Mouse (Mus musculus) limb, embryonic 14.5 days (tissue): ENCODE measurements around the gene Ubxn2a. TPM values are rescaled to one million over a fixed set of nuclear protein-coding genes. Genes with fewer than 3 reads are reported as not detected.

Experiments
- ATAC-seq: fragments of 200-750 bp; cut with Nextera tagmentation; 2 replicates; pipeline ENCODE4 v1.8.0; 2017; ENCODE audit warnings: low read depth, moderate number of reproducible peaks, moderate TSS enrichment; ENCODE audit not compliant: low FRiP score
- DNase-seq: peaks from one replicate; pipeline ENCODE4 v3.0.0-alpha.2; 2015; ENCODE audit warnings: low spot score
- H3K27ac ChIP-seq: fragments of 300-500 bp; sonication (generic); replicated peaks from 2 replicates; pipeline ENCODE4 v1.5.1; 2014; ENCODE audit warnings: low read depth, mild to moderate bottlenecking, low read length, moderate library complexity, mixed read lengths
- H3K27me3 ChIP-seq: fragments of 300-500 bp; sonication (generic); 2 replicates; pipeline ENCODE4 v1.6.1; 2014; ENCODE audit warnings: low read length, mixed read lengths; ENCODE audit not compliant: control insufficient read depth, insufficient read depth
- H3K36me3 ChIP-seq: fragments of 300-500 bp; sonication (generic); 2 replicates; pipeline ENCODE4 v1.6.1; 2014; ENCODE audit warnings: mild to moderate bottlenecking, low read length, moderate library complexity, mixed read lengths; ENCODE audit not compliant: control insufficient read depth, insufficient read depth
- H3K4me1 ChIP-seq: fragments of 300-500 bp; sonication (generic); 2 replicates; pipeline ENCODE4 v1.6.1; 2014; ENCODE audit warnings: antibody characterized with exemption, low read length, mixed read lengths; ENCODE audit not compliant: control insufficient read depth, insufficient read depth
- H3K4me2 ChIP-seq: fragments of 300-500 bp; sonication (generic); replicated peaks from 2 replicates; pipeline ENCODE4 v1.6.1; 2014; ENCODE audit warnings: low read depth, mild to moderate bottlenecking, low read length, moderate library complexity; ENCODE audit not compliant: severe bottlenecking
- H3K4me3 ChIP-seq: fragments of 300-500 bp; sonication (generic); replicated peaks from 2 replicates; pipeline ENCODE4 v1.5.1; 2014; ENCODE audit warnings: low read length
- H3K9ac ChIP-seq: fragments of 300-500 bp; sonication (generic); 2 replicates; pipeline ENCODE4 v1.6.1; 2014; ENCODE audit warnings: mild to moderate bottlenecking, low read depth, low read length, moderate library complexity; ENCODE audit not compliant: severe bottlenecking
- H3K9me3 ChIP-seq: fragments of 300-500 bp; sonication (generic); 2 replicates; pipeline ENCODE4 v1.6.1; 2016; ENCODE audit warnings: low read length; ENCODE audit not compliant: control insufficient read depth
- POLR2A ChIP-seq: fragments of 200-500 bp; IDR thresholded peaks from 2 replicates; pipeline ENCODE4 v1.8.0; 2012; ENCODE audit warnings: inconsistent platforms, mild to moderate bottlenecking, moderate library complexity, borderline replicate concordance; ENCODE audit not compliant: insufficient read depth, insufficient read length; ENCODE audit errors: extremely low read depth
- WGBS: fragments of 180-500 bp; shearing (Covaris S2); extraction: QIAGEN DNeasy Blood & Tissue Kit; methylation state at CpG from one replicate; pipeline ENCODE4 v1.1.7; 2014; 5-methylcytosine and 5-hydroxymethylcytosine counted together
- polyA plus RNA-seq, 2 experiments: library from polyadenylated mRNA; depleted of rRNA in 1 of 2; stranded (reverse) in 1 of 2; unstranded in 1 of 2; fragments of >200 nt; fragmentation: Nextera tagmentation in 1 of 2; extraction: Ambion mirVana in 1 of 2; gene quantifications; 2 replicates each; pipeline versions ENCODE4 v1.2.1 to v1.2.3; 2012 to 2014

Ubxn2a gene
- polyA plus RNA-seq, 2 experiments = 5.8 to 18.2 TPM

- H3K9me3 ChIP-seq = no peaks in the 10 kb centered on the region
- no peak for TF ChIP-seq POLR2A
- 0 out of 2 replicates have a peak, but pooled peaks cover 3% of the 10 kb centered on the region for H3K36me3 ChIP-seq
- ATAC-seq (no peak), DNase-seq (no peak)
- WGBS = 81% methylated on average over 8 of the region's 8 CpGs
- peaks cover 10% of the 10 kb centered on the region for H3K4me1 ChIP-seq
- no peak overlapping the region for H3K27ac ChIP-seq
- H3K4me3 ChIP-seq = no peak overlapping the region
- H3K4me2 ChIP-seq = no peak overlapping the region
- no peak overlapping the region for H3K9ac ChIP-seq
- H3K27me3 ChIP-seq = no peaks in the 10 kb centered on the region
Observed at GRCm38 (mm10) chr12:4842456-4842855, 65.0 kb downstream of the Ubxn2a start.

- H3K4me3 ChIP-seq = peak within 1 kb of the TSS; percentile 55
- WGBS = 1% methylated on average over 35 of the region's 37 CpGs
- H3K4me2 ChIP-seq = peak within 1 kb of the TSS; percentile 91
- no peaks in the 10 kb centered on the region for H3K27me3 ChIP-seq
- H3K9ac ChIP-seq = peak within 1 kb of the TSS; percentile 70
- H3K27ac ChIP-seq = no peak within 1 kb of the TSS
- TF ChIP-seq POLR2A = 0 out of 2 replicates have a peak, but pooled peaks have one; percentile 13
- peaks cover 10% of the 10 kb centered on the region for H3K4me1 ChIP-seq
- peak; percentile 70 for DNase-seq
- ATAC-seq = peak; percentile 82
- H3K36me3 ChIP-seq = peaks cover 8% of the 10 kb centered on the region; the same call in 1 of the 2 replicates
- no peaks in the 10 kb centered on the region for H3K9me3 ChIP-seq
Observed at GRCm38 (mm10) chr12:4841392-4841887, 66.1 kb downstream of the Ubxn2a start, which contains the start of gene Fkbp1b. Gene Fkbp1b, minus strand, starts transcription at chr12:4841591.

GRCm38 (mm10) chr12:4840741-4841140, 66.8 kb downstream of the Ubxn2a start:
- Histone ChIP-seq H3K27ac (no peak overlapping the region), H3K4me3 (peak overlapping the region; percentile 55), H3K4me2 (peak overlapping the region; percentile 91), H3K4me1 (peaks cover 10% of the 10 kb centered on the region), H3K27me3 (no peaks in the 10 kb centered on the region), H3K9me3 (no peaks in the 10 kb centered on the region), H3K36me3 (peaks cover 8% of the 10 kb centered on the region; the same call in 1 of the 2 replicates), H3K9ac (peak overlapping the region; percentile 70)
- DNase-seq (no peak), ATAC-seq (no peak)
- no peak for TF ChIP-seq POLR2A
- WGBS = under 1% methylated on average over 11 of the region's 11 CpGs

GRCm38 (mm10) chr12:4840010-4840409, 67.5 kb downstream of the Ubxn2a start:
- H3K4me1 ChIP-seq = peaks cover 10% of the 10 kb centered on the region
- no peak overlapping the region for H3K4me3 ChIP-seq
- 45% methylated on average over 6 of the region's 6 CpGs for WGBS
- DNase-seq = no peak
- H3K27ac ChIP-seq = no peak overlapping the region
- no peak overlapping the region; the same call in 1 of the 2 replicates for H3K4me2 ChIP-seq
- no peaks in the 10 kb centered on the region for H3K9me3 ChIP-seq
- no peak overlapping the region for H3K9ac ChIP-seq
- peaks cover 8% of the 10 kb centered on the region; the same call in 1 of the 2 replicates for H3K36me3 ChIP-seq
- no peaks in the 10 kb centered on the region for H3K27me3 ChIP-seq
- no peak for ATAC-seq
- no peak for TF ChIP-seq POLR2A

- Histone ChIP-seq H3K4me3 (no peak overlapping the region), H3K4me2 (no peak overlapping the region), H3K9ac (no peak overlapping the region), H3K9me3 (no peaks in the 10 kb centered on the region), H3K36me3 (peaks cover 19% of the 10 kb centered on the region), H3K27ac (no peak overlapping the region), H3K4me1 (peaks cover 3% of the 10 kb centered on the region; the same call in 1 of the 2 replicates), H3K27me3 (no peaks in the 10 kb centered on the region)
- ATAC-seq (no peak), DNase-seq (no peak)
- 18% methylated on average over 4 of the region's 4 CpGs for WGBS
- no peak for TF ChIP-seq POLR2A
Observed at GRCm38 (mm10) chr12:4836959-4837358, 70.5 kb downstream of the Ubxn2a start.

Other genes with a start within 250 kb of the Ubxn2a start
- gene Fam228a, start 169.3 kb downstream of the Ubxn2a start, polyA plus RNA-seq (2012; rRNA removed) = 1.8 and 1.9 TPM in 2 replicates
- 0.55 and 0.77 TPM in 2 replicates for gene Fam228a, start 169.3 kb downstream of the Ubxn2a start, polyA plus RNA-seq (2014; fragmentation: Nextera tagmentation; extraction: Ambion mirVana)
- gene Pfn4, start 138.7 kb downstream of the Ubxn2a start, polyA plus RNA-seq (2012; rRNA removed) = 2.4 and 2.7 TPM in 2 replicates
- gene Pfn4, start 138.7 kb downstream of the Ubxn2a start, polyA plus RNA-seq (2014; fragmentation: Nextera tagmentation; extraction: Ambion mirVana) = 3.8 and 4.8 TPM in 2 replicates
- 8.7 and 8.8 TPM in 2 replicates for gene Fam228b, start 138.4 kb downstream of the Ubxn2a start, polyA plus RNA-seq (2012; rRNA removed)
- 4.8 TPM in 2 replicates for gene Fam228b, start 138.4 kb downstream of the Ubxn2a start, polyA plus RNA-seq (2014; fragmentation: Nextera tagmentation; extraction: Ambion mirVana)
- gene Sf3b6, start 90.2 kb downstream of the Ubxn2a start, polyA plus RNA-seq (2012; rRNA removed) = 103 and 179 TPM in 2 replicates
- gene Sf3b6, start 90.2 kb downstream of the Ubxn2a start, polyA plus RNA-seq (2014; fragmentation: Nextera tagmentation; extraction: Ambion mirVana) = 307 and 310 TPM in 2 replicates
- gene Fkbp1b, start 66.1 kb downstream of the Ubxn2a start, polyA plus RNA-seq (2012; rRNA removed) = 21.0 and 21.7 TPM in 2 replicates
- gene Fkbp1b, start 66.1 kb downstream of the Ubxn2a start, polyA plus RNA-seq (2014; fragmentation: Nextera tagmentation; extraction: Ambion mirVana) = 16.4 and 18.2 TPM in 2 replicates
- gene Wdcp, start 64.4 kb downstream of the Ubxn2a start, polyA plus RNA-seq (2012; rRNA removed) = 18.2 and 20.1 TPM in 2 replicates
- 12.6 and 16.2 TPM in 2 replicates for gene Wdcp, start 64.4 kb downstream of the Ubxn2a start, polyA plus RNA-seq (2014; fragmentation: Nextera tagmentation; extraction: Ambion mirVana)
- gene Mfsd2b, start 33.3 kb downstream of the Ubxn2a start, polyA plus RNA-seq (2012; rRNA removed) = 2.3 and 3.1 TPM in 2 replicates
- gene Mfsd2b, start 33.3 kb downstream of the Ubxn2a start, polyA plus RNA-seq (2014; fragmentation: Nextera tagmentation; extraction: Ambion mirVana) = 1.7 and 2.2 TPM in 2 replicates
- 23.1 and 25.0 TPM in 2 replicates for gene Atad2b, start 9.6 kb upstream of the Ubxn2a start, polyA plus RNA-seq (2012; rRNA removed)
- gene Atad2b, start 9.6 kb upstream of the Ubxn2a start, polyA plus RNA-seq (2014; fragmentation: Nextera tagmentation; extraction: Ambion mirVana) = 16.2 and 19.5 TPM in 2 replicates